Mouse (Mus musculus) urinary bladder, postnatal 0 days (tissue): Measurements from ENCODE around the gene Prelid3b. TPM values are rescaled to one million over a fixed set of nuclear protein-coding genes. Genes with fewer than 3 reads are reported as not detected.

ENCODE experiments used
- polyA plus RNA-seq: library from polyadenylated mRNA; unstranded; fragments of >200 nt; fragmentation: Nextera tagmentation; extraction: Ambion mirVana; gene quantifications from 2 replicates; pipeline ENCODE4 v1.2.1, GENCODE M21; 2015

Prelid3b gene
- polyA plus RNA-seq, result 83.4 and 86.0 TPM in 2 replicates

DNA sequence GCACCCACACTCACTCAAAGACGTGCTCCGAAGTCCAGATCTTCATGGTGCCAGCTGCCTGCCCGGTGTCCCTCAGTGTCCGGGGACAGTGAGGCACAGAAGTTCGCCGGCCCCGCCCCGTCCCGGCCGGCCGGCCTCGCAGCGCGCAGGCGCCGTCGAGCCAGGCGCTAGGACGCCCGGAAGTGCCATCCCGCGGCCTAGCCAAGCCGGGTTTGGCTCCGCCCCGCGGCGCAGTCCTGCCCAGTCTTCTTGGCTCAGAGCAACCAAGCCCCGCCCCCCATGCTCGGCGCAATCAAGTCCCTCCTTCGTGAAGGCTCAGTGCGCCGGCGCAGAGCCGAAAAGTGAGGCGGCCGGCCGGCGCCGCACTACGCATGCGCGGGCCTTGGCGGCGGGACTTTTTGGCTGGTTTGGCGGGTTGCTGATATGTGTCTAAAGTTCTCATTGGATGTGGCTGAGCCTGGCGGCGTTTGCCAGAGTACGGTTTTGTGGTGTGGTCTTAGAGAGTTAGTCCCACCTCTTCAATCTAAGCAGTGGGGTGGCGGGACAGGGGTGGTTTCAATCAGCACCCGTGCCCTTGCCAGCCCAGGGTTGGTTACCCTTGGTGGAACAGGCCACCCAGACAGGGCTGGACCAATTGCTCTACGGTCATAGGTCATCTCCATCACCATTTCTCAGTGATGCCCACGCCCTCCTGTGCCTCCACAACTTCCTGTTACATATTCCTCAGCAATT lies at the start of gene Prelid3b:
Gene Prelid3b (minus strand): TSS at position 264 of the 732 bp plus-strand sequence.

DNA sequence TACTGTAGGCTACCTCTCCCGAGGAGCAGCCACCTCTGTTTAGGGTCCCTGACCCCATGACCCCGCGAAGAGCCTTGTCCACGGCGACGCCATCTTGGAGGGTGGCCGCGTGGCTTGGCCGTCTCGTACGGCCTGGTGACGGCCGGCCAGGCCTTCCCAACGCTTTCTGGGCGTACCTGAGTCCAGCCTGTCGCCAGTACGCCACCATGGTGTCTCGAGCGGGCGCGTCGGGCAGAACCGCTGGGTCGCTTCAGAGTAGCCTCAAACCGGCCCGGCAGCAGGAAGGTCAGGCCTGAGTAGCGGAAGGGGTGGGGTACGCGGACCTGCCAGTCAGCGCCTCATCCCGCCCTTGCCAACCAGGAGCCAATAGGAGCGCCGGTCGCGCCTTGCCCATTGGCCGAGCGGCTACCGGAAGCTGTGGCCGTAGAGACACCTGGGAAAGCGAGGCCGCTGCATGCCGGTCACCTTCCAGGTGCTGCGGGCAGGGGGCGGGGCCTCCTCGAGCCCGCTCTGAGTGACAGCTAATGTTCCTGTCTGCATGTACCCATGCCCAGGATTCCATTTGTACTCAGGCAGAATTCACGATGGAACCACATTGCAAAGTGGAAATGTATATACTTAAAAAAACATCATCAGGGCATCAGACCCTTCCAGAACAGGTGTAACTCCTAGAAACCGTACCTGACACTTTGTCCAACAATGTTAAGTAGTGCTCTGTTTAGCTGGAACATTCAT lies 8.9 kb downstream of the Prelid3b start, which contains the start of gene Atp5e:
Gene Atp5e (minus strand): TSS at position 317 of the 735 bp plus-strand sequence.

DNA sequence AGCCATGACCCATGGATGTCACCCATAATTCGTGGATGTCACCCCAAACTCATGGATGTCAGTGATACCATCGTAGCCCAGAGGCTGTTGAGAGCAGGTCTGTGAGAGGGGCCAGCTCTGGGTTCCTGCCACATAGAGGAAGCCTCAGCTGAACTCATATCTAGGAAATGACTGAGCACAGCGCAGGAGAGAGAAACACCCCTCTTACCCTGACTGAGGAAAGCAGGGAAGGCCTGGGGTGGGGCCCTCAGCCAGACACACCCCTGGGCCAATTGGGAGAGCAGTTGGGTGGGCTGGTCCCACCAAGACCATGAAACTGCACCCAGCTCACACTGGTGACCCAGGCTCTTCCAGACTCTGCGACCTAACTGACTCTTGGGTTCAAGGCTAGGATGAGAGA lies 22.5 kb downstream of the Prelid3b start, which contains the start of gene Tubb1:
Gene Tubb1 (plus strand): TSS at position 343 of the 400 bp plus-strand sequence.

DNA sequence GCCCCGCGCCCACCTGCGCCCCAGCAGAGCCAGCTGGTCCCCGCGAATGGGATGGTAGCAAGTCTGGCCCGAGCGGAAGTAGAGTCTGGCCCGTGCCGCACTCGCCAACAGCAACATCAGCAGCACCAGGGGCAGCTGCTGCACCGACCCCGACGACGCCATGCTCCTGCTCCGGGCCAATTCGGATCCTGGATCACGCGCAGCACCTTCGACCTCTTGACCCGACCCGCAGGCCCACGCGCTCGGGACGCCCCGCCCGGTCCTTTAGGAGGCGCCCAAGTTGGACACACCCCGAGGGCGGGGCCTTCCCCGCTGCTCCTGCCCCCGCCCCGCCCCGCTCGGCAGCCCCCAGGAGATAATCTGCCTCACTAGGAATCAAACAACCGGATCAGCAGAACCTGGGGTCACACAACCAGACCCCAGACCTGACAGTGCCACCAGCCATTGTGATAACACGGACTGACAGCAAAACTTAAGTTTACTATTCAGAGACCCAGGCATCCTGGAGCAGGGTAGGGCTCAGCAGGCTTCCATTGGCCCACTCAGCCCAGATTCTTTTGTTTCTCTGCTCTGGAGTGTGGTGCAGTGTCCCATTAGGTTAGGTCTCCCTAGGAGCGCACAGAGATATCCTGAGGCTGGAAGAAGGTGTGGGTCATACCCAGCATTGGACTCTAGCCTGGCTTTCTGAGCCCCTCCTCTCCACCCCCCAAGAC lies 34.0 kb downstream of the Prelid3b start, which contains the start of gene Ctsz:
Gene Ctsz (minus strand): TSS at position 303 of the 713 bp plus-strand sequence.

DNA sequence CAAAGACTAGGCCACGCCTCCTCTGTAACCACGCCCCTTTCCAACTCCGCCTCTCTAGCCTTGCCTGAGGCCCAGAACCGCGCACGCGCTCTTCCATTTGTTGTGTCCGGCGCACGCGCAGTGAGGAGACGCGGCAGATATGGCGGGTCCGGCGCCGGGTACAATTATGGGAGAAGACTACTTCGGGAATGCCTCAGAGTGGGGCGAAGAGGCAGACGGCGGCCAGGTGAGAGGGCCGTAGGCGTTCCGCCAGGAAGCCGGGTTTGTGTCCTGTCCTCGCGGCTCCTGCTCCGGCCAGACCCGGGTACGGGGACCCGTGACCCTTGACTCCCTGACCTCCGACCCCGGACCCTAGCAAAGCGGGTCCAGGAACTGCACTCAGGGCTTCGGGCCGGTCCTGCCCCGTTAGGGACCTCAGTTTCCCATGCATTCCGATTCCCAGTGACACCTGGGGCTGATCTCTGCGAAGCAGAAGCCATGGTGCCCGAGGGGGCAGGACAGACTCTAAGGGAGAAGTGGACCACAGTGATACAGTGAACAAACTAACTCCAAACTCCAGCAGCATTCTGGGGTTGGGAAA lies 57.1 kb downstream of the Prelid3b start, which contains the start of gene Nelfcd:
Gene Nelfcd (plus strand): TSS at position 74 of the 580 bp plus-strand sequence.

Other genes starting within 250 kb of the Prelid3b start
- 1,236 and 1,513 TPM in 2 replicates for gene Gnas, start 188.8 kb downstream of the Prelid3b start, polyA plus RNA-seq
- 12.5 and 21.2 TPM in 2 replicates for gene Gm20721, start 126.4 kb downstream of the Prelid3b start, polyA plus RNA-seq
- 35.8 and 37.8 TPM in 2 replicates for gene Nelfcd, start 57.3 kb downstream of the Prelid3b start, polyA plus RNA-seq
- gene Ctsz, start 34.0 kb downstream of the Prelid3b start, polyA plus RNA-seq, result 106 and 155 TPM in 2 replicates
- gene Tubb1, start 22.4 kb downstream of the Prelid3b start, polyA plus RNA-seq, result 0.33 and 1.2 TPM in 2 replicates
- gene Atp5e, start 9.0 kb downstream of the Prelid3b start, polyA plus RNA-seq, result 699 and 752 TPM in 2 replicates
- gene Zfp831, start 170.5 kb upstream of the Prelid3b start, polyA plus RNA-seq, result not detected in 2 replicates